Mouse (Mus musculus) embryonic facial prominence, embryonic 15.5 days (tissue): ENCODE results near the gene Celf2. TPM values are rescaled to one million over a fixed set of nuclear protein-coding genes. Genes with fewer than 3 reads are reported as not detected.
A peak's percentile ranks its signal among the peaks of the same experiment; 100 is the strongest.

Experiments used
- ATAC-seq: fragments of 200-750 bp; cut with Nextera tagmentation; 2 replicates; pipeline ENCODE4 v1.8.0; 2017; ENCODE audit warnings: low read depth, moderate TSS enrichment; ENCODE audit not compliant: insufficient number of reproducible peaks, low FRiP score, low TSS enrichment
- H3K27ac ChIP-seq: fragments of 300-500 bp; sonication (generic); replicated peaks from 2 replicates; pipeline ENCODE4 v1.5.1; 2015; ENCODE audit warnings: mild to moderate bottlenecking, inconsistent platforms
- H3K27me3 ChIP-seq: fragments of 300-500 bp; sonication (generic); 2 replicates; pipeline ENCODE4 v1.6.1; 2015; ENCODE audit warnings: inconsistent platforms
- H3K36me3 ChIP-seq: fragments of 300-500 bp; sonication (generic); 2 replicates; pipeline ENCODE4 v1.6.1; 2015; ENCODE audit warnings: mild to moderate bottlenecking, inconsistent platforms
- H3K4me1 ChIP-seq: fragments of 300-500 bp; sonication (generic); 2 replicates; pipeline ENCODE4 v1.6.1; 2015; ENCODE audit warnings: inconsistent platforms
- H3K4me2 ChIP-seq: fragments of 300-500 bp; sonication (generic); replicated peaks from 2 replicates; pipeline ENCODE4 v1.6.1; 2015; ENCODE audit warnings: mild to moderate bottlenecking, inconsistent platforms
- H3K4me3 ChIP-seq: fragments of 300-500 bp; sonication (generic); replicated peaks from 2 replicates; pipeline ENCODE4 v1.5.1; 2015; ENCODE audit warnings: mild to moderate bottlenecking, inconsistent platforms
- H3K9ac ChIP-seq: fragments of 300-500 bp; sonication (generic); 2 replicates; pipeline ENCODE4 v1.6.1; 2015; ENCODE audit warnings: inconsistent platforms
- H3K9me3 ChIP-seq: fragments of 300-500 bp; sonication (generic); replicated peaks from 2 replicates; pipeline ENCODE4 v1.6.1; 2016; ENCODE audit warnings: inconsistent platforms
- WGBS: fragments of 180-500 bp; shearing (Covaris S2); methylation state at CpG from one replicate; pipeline ENCODE4 v1.1.7; 2015; 5-methylcytosine and 5-hydroxymethylcytosine counted together
- polyA plus RNA-seq: library from polyadenylated mRNA; unstranded; fragments of >200 nt; fragmentation: Nextera tagmentation; extraction: Ambion mirVana; gene quantifications from 2 replicates; pipeline ENCODE4 v1.2.1, GENCODE M21; 2015

The Celf2 gene
- polyA plus RNA-seq, 1 experiment from 2014 or later, result 59.7 TPM

- ATAC-seq, result no peak
- Histone ChIP-seq H3K4me1 (no peaks in the 10 kb centered on the region), H3K36me3 (no peaks in the 10 kb centered on the region), H3K4me3 (no peak overlapping the region), H3K9me3 (no peaks in the 10 kb centered on the region), H3K9ac (no peak overlapping the region), H3K27ac (0 out of 2 replicates have a peak overlapping the region, but pooled peaks have one; percentile 23), H3K4me2 (no peak overlapping the region), H3K27me3 (no peaks in the 10 kb centered on the region)
- WGBS, result 71% methylated on average over 4 of the region's 4 CpGs
Measured at GRCm38 (mm10) chr2:6739998-6740668, 769.2 kb downstream of the Celf2 start.

GRCm38 (mm10) chr2:6732026-6732425 lies 777.3 kb downstream of the Celf2 start:
- 86% methylated on average over 2 of the region's 2 CpGs for WGBS
- no peaks in the 10 kb centered on the region for H3K9me3 ChIP-seq
- H3K4me3 ChIP-seq, result no peak overlapping the region
- no peak overlapping the region for H3K4me2 ChIP-seq
- H3K27me3 ChIP-seq, result no peaks in the 10 kb centered on the region
- H3K27ac ChIP-seq, result no peak overlapping the region
- H3K36me3 ChIP-seq, result no peaks in the 10 kb centered on the region
- ATAC-seq, result no peak
- no peak overlapping the region for H3K9ac ChIP-seq
- H3K4me1 ChIP-seq, result no peaks in the 10 kb centered on the region

- H3K4me1 ChIP-seq, result no peaks in the 10 kb centered on the region
- H3K27ac ChIP-seq, result no peak overlapping the region
- H3K9ac ChIP-seq, result no peak overlapping the region
- H3K4me3 ChIP-seq, result no peak overlapping the region
- no peak overlapping the region for H3K4me2 ChIP-seq
- no peaks in the 10 kb centered on the region for H3K36me3 ChIP-seq
- ATAC-seq, result no peak
- 77% methylated on average over 3 of the region's 3 CpGs for WGBS
- no peaks in the 10 kb centered on the region for H3K9me3 ChIP-seq
- H3K27me3 ChIP-seq, result no peaks in the 10 kb centered on the region
Measured at GRCm38 (mm10) chr2:6730860-6731259, 778.5 kb downstream of the Celf2 start.

GRCm38 (mm10) chr2:6729984-6730383 lies 779.4 kb downstream of the Celf2 start:
- no peaks in the 10 kb centered on the region for H3K36me3 ChIP-seq
- no peak overlapping the region for H3K27ac ChIP-seq
- H3K4me1 ChIP-seq, result no peaks in the 10 kb centered on the region
- no peak overlapping the region for H3K9ac ChIP-seq
- H3K4me3 ChIP-seq, result no peak overlapping the region
- no peaks in the 10 kb centered on the region for H3K27me3 ChIP-seq
- H3K9me3 ChIP-seq, result no peaks in the 10 kb centered on the region
- no peak for ATAC-seq
- no peak overlapping the region for H3K4me2 ChIP-seq
- WGBS, result 75% methylated on average over 9 of the region's 9 CpGs

- no peaks in the 10 kb centered on the region for H3K36me3 ChIP-seq
- no peak overlapping the region for H3K9ac ChIP-seq
- WGBS, result 73% methylated on average over 2 of the region's 2 CpGs
- no peaks in the 10 kb centered on the region for H3K4me1 ChIP-seq
- peak; percentile 57 for ATAC-seq
- no peak overlapping the region for H3K4me2 ChIP-seq
- no peak overlapping the region for H3K27ac ChIP-seq
- H3K4me3 ChIP-seq, result no peak overlapping the region
- no peaks in the 10 kb centered on the region for H3K27me3 ChIP-seq
- H3K9me3 ChIP-seq, result no peaks in the 10 kb centered on the region
Measured at GRCm38 (mm10) chr2:6728840-6729252, 780.5 kb downstream of the Celf2 start.

GRCm38 (mm10) chr2:6727366-6727765 lies 782.0 kb downstream of the Celf2 start:
- Histone ChIP-seq H3K9ac (no peak overlapping the region), H3K27ac (no peak overlapping the region), H3K27me3 (no peaks in the 10 kb centered on the region), H3K4me2 (no peak overlapping the region), H3K4me3 (no peak overlapping the region), H3K36me3 (no peaks in the 10 kb centered on the region), H3K9me3 (no peaks in the 10 kb centered on the region), H3K4me1 (no peaks in the 10 kb centered on the region; the same call in 1 of the 2 replicates)
- 89% methylated on average over 5 of the region's 5 CpGs for WGBS
- ATAC-seq, result no peak

- Histone ChIP-seq H3K4me1 (peaks cover 12% of the 10 kb centered on the region), H3K4me2 (no peak overlapping the region), H3K36me3 (no peaks in the 10 kb centered on the region), H3K9ac (no peak overlapping the region), H3K4me3 (no peak overlapping the region), H3K27ac (no peak overlapping the region), H3K9me3 (no peaks in the 10 kb centered on the region), H3K27me3 (no peaks in the 10 kb centered on the region)
- 71% methylated on average over 8 of the region's 8 CpGs for WGBS
- ATAC-seq, result no peak
Measured at GRCm38 (mm10) chr2:6726071-6726470, 783.3 kb downstream of the Celf2 start.

GRCm38 (mm10) chr2:6723602-6724001 lies 785.8 kb downstream of the Celf2 start:
- WGBS, result 73% methylated on average over 2 of the region's 2 CpGs
- no peak overlapping the region for H3K4me2 ChIP-seq
- H3K36me3 ChIP-seq, result no peaks in the 10 kb centered on the region
- ATAC-seq, result no peak
- H3K9ac ChIP-seq, result no peak overlapping the region
- H3K27me3 ChIP-seq, result no peaks in the 10 kb centered on the region
- H3K4me1 ChIP-seq, result peaks cover 16% of the 10 kb centered on the region
- no peak overlapping the region for H3K27ac ChIP-seq
- no peak overlapping the region for H3K4me3 ChIP-seq
- H3K9me3 ChIP-seq, result no peaks in the 10 kb centered on the region

GRCm38 (mm10) chr2:6721460-6722401 lies 787.6 kb downstream of the Celf2 start:
- H3K27ac ChIP-seq, result peak overlapping the region; percentile 73

GRCm38 (mm10) chr2:6720753-6721459 lies 788.5 kb downstream of the Celf2 start:
- Histone ChIP-seq H3K4me2 (peak overlapping the region; percentile 75), H3K9ac (0 out of 2 replicates have a peak overlapping the region, but pooled peaks have one; percentile 4), H3K27ac (peak overlapping the region; percentile 73), H3K36me3 (no peaks in the 10 kb centered on the region), H3K4me1 (peaks cover 16% of the 10 kb centered on the region), H3K9me3 (no peaks in the 10 kb centered on the region), H3K27me3 (no peaks in the 10 kb centered on the region), H3K4me3 (peak overlapping the region; percentile 40)
- WGBS, result 18% methylated on average over 11 of the region's 11 CpGs
- ATAC-seq, result peak; percentile 56

More at GRCm38 (mm10) chr2:6721460-6722401, 787.6 kb downstream of the Celf2 start:
- Histone ChIP-seq H3K9me3 (no peaks in the 10 kb centered on the region), H3K4me2 (peak overlapping the region; percentile 75), H3K9ac (peak overlapping the region; percentile 4; the same call in 1 of the 2 replicates), H3K36me3 (no peaks in the 10 kb centered on the region), H3K27me3 (no peaks in the 10 kb centered on the region), H3K4me3 (peak overlapping the region; percentile 40), H3K4me1 (peaks cover 16% of the 10 kb centered on the region)
- ATAC-seq, result peak; percentile 79
- WGBS, result 8% methylated on average over 17 of the region's 17 CpGs

GRCm38 (mm10) chr2:6718864-6719263 lies 790.5 kb downstream of the Celf2 start:
- Histone ChIP-seq H3K36me3 (no peaks in the 10 kb centered on the region), H3K27me3 (no peaks in the 10 kb centered on the region), H3K9ac (no peak overlapping the region), H3K4me3 (no peak overlapping the region), H3K9me3 (no peaks in the 10 kb centered on the region), H3K4me2 (no peak overlapping the region), H3K27ac (no peak overlapping the region), H3K4me1 (peaks cover 16% of the 10 kb centered on the region)
- ATAC-seq, result no peak
